Mouse (Mus musculus) G1E (cell line): ENCODE measurements at regions not wholly inside any gene's neighbourhood (a gene's known extent, or its start where the extent isn't known, plus 50 kb on each side); places are given as distances from the start of the nearest gene placed in this dataset.
"Not testable (repeated sequence)": the region's sequence is repeated elsewhere in the genome, so short reads cannot be mapped to it uniquely, and the experiment has no call there.

ENCODE experiments used
- ATAC-seq: 2 replicates; pipeline ENCODE4 v1.8.0; 2016; ENCODE audit warnings: mild to moderate bottlenecking; ENCODE audit not compliant: insufficient number of reproducible peaks, poor library complexity, low FRiP score, severe bottlenecking; ENCODE audit errors: extremely low read depth
- DNase-seq: peaks from one replicate; pipeline ENCODE4 v3.0.0; 2012; ENCODE audit warnings: low spot score
- H3K27me3 ChIP-seq: 2 replicates; pipeline ENCODE4 v1.6.1; 2012; ENCODE audit warnings: mild to moderate bottlenecking, low read length, inconsistent platforms; ENCODE audit not compliant: insufficient read depth
- H3K36me3 ChIP-seq: replicated peaks from 2 replicates; pipeline ENCODE3; 2012; ENCODE audit warnings: mild to moderate bottlenecking, inconsistent platforms
- H3K4me1 ChIP-seq: 2 replicates; pipeline ENCODE4 v1.6.1; 2012; ENCODE audit warnings: low read depth, low read length, inconsistent platforms, mixed read lengths; ENCODE audit not compliant: insufficient read depth
- H3K4me3 ChIP-seq: 2 replicates; pipeline ENCODE4 v1.5.1; 2012; ENCODE audit warnings: low read depth, mild to moderate bottlenecking, inconsistent platforms, low read length, moderate library complexity, mixed read lengths
- H3K9me3 ChIP-seq: replicated peaks from 2 replicates; pipeline ENCODE4 v1.6.1; 2012; ENCODE audit warnings: inconsistent platforms
- CTCF ChIP-seq: IDR thresholded peaks from 2 replicates; pipeline ENCODE4 v1.5.1; 2012; ENCODE audit warnings: low read depth, low read length, inconsistent platforms, mixed read lengths
- GATA1 ChIP-seq: IDR thresholded peaks from 2 replicates; pipeline ENCODE4 v1.6.1; 2012; ENCODE audit warnings: borderline replicate concordance, low read length, inconsistent platforms, mixed read lengths
- GATA2 ChIP-seq: IDR thresholded peaks from 2 replicates; pipeline ENCODE4 v1.6.1; 2012; ENCODE audit warnings: low read depth, low read length, inconsistent platforms, borderline replicate concordance
- POLR2AphosphoS5 ChIP-seq: IDR thresholded peaks from 2 replicates; pipeline ENCODE4 v1.6.1; 2012; ENCODE audit warnings: low read depth, low read length, inconsistent platforms; ENCODE audit not compliant: insufficient replicate concordance
- TAL1 ChIP-seq: conservative IDR thresholded peaks from 2 replicates; pipeline ENCODE4 v1.6.1; 2012; ENCODE audit warnings: low read depth, low read length, inconsistent platforms, mixed read lengths

DNA sequence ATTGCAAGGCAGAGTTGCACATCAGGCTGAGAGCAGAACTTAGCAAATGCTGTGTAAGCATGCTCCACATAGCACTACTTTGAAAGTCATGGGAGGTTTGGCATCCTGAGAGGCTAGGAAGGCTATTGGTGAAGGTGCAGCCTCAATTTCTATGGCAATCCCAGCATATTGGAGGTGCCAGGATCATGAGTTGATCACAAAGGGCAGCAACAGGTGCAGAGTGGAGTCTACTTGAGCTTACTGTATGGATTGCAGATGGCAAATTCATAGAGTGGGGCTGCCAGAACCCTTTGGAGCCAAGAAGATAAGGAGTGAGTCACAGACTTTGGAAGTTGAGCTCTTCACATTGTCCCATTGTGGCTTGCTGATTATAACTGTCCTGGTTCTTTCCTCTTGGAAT is 75.4 kb upstream of the Asns start:
- no peak for DNase-seq
- no peak for ATAC-seq
- no peak overlapping the region for H3K4me3 ChIP-seq
- no peaks in the 10 kb centered on the region for H3K9me3 ChIP-seq
- H3K27me3 ChIP-seq: no peaks in the 10 kb centered on the region
- no peaks in the 10 kb centered on the region for H3K36me3 ChIP-seq
- no peaks in the 10 kb centered on the region for H3K4me1 ChIP-seq
- no peak for TF ChIP-seq CTCF
- no peak for TF ChIP-seq GATA2
- no peak for TF ChIP-seq GATA1
- TF ChIP-seq POLR2AphosphoS5: no peak
- TF ChIP-seq TAL1: no peak

DNA sequence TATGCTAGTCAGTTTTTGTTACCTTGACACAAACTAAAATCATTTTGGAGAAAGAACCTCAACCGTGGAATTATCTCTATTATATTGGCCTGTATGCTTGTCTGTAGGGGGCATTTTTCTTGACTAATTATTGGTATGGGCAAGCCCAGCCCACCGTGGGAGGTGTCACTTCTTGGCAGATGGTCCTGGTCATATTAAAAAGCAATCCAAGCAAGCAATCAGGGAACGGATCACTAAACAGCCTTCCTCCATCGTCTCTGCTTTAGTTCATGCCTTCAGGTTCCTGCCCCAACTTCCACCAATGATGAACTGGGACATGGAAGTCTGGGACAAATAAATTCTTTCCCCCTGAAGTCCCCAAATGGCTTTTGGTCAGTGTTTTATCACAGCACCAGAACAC is 74.6 kb upstream of the Asns start:
- Histone ChIP-seq H3K9me3 (no peaks in the 10 kb centered on the region), H3K4me1 (no peaks in the 10 kb centered on the region), H3K4me3 (no peak overlapping the region), H3K36me3 (no peaks in the 10 kb centered on the region), H3K27me3 (no peaks in the 10 kb centered on the region)
- DNase-seq (no peak), ATAC-seq (no peak)
- TF ChIP-seq GATA1 (no peak), POLR2AphosphoS5 (no peak), GATA2 (no peak), TAL1 (no peak), CTCF (no peak)

- no peaks in the 10 kb centered on the region for H3K9me3 ChIP-seq
- TF ChIP-seq GATA1: no peak
- TF ChIP-seq TAL1: no peak
- no peak for TF ChIP-seq CTCF
- TF ChIP-seq GATA2: no peak
- no peak for TF ChIP-seq POLR2AphosphoS5
- H3K4me3 ChIP-seq: no peak overlapping the region
- peaks cover 20% of the 10 kb centered on the region for H3K4me1 ChIP-seq
- no peaks in the 10 kb centered on the region for H3K36me3 ChIP-seq
- peak; percentile 66 for ATAC-seq
- H3K27me3 ChIP-seq: no peaks in the 10 kb centered on the region
- no peak for DNase-seq
These were observed 66.3 kb upstream of the Asns start for GRCm38 (mm10) chr6:7759385-7759784.

DNA sequence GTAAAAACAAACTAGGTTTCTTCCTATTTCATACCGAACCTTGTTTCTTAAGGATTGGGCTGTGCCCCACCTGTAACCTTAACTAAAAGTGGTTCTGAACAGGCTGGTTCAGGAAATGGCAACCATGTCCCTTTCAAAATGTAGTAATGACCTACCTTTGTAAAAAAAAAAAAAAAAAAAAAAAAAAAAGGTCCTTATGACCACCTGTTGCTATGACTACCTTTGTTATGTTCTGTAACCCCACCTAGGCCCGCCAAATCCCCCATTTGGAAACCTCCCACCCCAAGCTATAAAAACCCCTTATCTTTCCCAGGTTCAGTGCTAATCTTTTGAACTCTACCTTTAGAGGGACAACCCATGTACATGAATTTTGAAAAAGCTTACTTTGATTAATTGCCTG is 60.8 kb upstream of the Asns start:
- no peaks in the 10 kb centered on the region for H3K36me3 ChIP-seq
- no peaks in the 10 kb centered on the region for H3K9me3 ChIP-seq
- no peak for ATAC-seq
- no peak for DNase-seq
- H3K4me1 ChIP-seq: peaks cover 19% of the 10 kb centered on the region
- TF ChIP-seq CTCF (no peak), GATA1 (no peak), POLR2AphosphoS5 (no peak), TAL1 (no peak), GATA2 (no peak)
- H3K27me3 ChIP-seq: no peaks in the 10 kb centered on the region
- no peak overlapping the region for H3K4me3 ChIP-seq

- DNase-seq: no peak
- TF ChIP-seq CTCF (no peak), POLR2AphosphoS5 (no peak), GATA1 (no peak), TAL1 (no peak), GATA2 (no peak)
- Histone ChIP-seq H3K9me3 (no peaks in the 10 kb centered on the region), H3K4me1 (peaks cover 13% of the 10 kb centered on the region), H3K27me3 (no peaks in the 10 kb centered on the region), H3K36me3 (no peaks in the 10 kb centered on the region), H3K4me3 (no peak overlapping the region)
- ATAC-seq: peak; percentile 34
These were observed 60.0 kb upstream of the Asns start for GRCm38 (mm10) chr6:7752885-7753611.

- Histone ChIP-seq H3K4me1 (peaks cover 27% of the 10 kb centered on the region), H3K9me3 (no peaks in the 10 kb centered on the region), H3K36me3 (no peaks in the 10 kb centered on the region), H3K27me3 (no peaks in the 10 kb centered on the region), H3K4me3 (no peak overlapping the region)
- no peak for TF ChIP-seq TAL1
- no peak for TF ChIP-seq POLR2AphosphoS5
- TF ChIP-seq CTCF: no peak
- no peak for TF ChIP-seq GATA1
- no peak for TF ChIP-seq GATA2
- no peak for ATAC-seq
- no peak for DNase-seq
These were observed 55.5 kb upstream of the Asns start for GRCm38 (mm10) chr6:7748536-7748935.

- H3K36me3 ChIP-seq, H3K27me3 ChIP-seq, H3K4me3 ChIP-seq, H3K9me3 ChIP-seq, DNase-seq, ATAC-seq: not testable (repeated sequence)
- peaks cover 39% of the 10 kb centered on the region for H3K4me1 ChIP-seq
These were observed 51.2 kb upstream of the Asns start for GRCm38 (mm10) chr6:7744257-7744656.
